Mouse (Mus musculus) spleen, postnatal 4 days (tissue): Measurements from ENCODE around the gene Cd79a.
"Not testable (repeated sequence)": the region's sequence is repeated elsewhere in the genome, so short reads cannot be mapped to it uniquely, and the experiment has no call there.

Experiments used
- DNase-seq, 2 experiments: peaks; one replicate each; pipeline ENCODE4 v3.0.0; 2022; ENCODE audit warnings: low spot score in 2 of 2

Gene Cd79a

DNA sequence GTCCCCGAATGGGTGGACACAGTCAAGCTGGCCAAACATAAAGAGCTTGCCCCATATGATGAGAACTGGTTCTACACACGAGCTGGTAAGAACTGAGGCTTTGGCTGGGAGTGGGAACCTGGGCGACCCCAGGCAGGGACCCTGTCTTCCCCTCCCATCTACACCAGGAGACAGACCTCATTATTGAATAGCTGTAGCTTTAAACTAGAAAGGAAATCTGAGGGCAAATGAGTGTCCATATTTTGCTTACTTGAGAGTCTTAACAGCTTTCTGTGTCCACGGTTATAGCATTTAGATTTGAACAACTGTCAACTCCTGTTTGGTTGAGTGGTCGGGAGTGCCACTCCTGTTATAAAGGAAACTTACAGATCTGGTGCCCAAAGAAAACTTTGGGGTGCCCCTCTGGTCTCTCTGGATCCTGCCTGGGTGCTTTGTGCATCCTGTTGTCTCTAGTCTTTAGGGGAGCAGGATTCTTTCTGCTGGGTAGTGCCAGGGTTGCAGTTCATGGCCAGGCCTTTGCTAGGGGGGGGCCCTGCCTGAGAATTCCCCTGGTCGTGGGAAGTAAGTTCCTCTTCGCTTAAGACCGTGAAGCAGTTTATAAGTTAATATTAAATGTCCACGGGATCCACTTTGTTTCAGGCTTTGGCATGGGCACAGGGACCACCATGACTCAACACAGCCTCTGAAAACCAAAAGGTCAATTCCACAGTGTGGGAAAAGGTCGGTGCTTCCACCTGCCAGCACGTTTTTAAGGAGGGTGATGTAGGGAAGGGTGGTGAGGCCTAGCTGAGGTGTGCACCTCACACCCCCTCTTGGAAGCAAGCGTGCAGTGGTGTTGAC is 11.5 kb upstream of the Cd79a start:
- DNase-seq = no peak

DNA sequence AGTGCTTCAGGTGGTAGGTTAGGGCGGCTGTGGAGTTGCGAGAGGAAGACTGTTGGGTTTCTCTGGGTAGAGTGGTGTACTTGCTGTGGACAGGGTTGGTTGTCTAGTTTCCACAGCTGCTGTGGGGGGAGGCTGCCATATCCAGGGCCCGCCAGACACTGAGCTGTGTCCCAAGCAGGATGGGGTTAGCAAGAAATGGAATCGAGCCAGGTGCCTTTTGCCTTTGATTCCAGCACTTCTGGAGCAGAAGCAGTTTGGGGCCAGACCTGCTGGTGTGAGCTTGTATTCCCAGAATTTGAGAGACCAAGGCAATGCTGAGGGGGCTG is 10.9 kb upstream of the Cd79a start:
- no peak for DNase-seq

DNA sequence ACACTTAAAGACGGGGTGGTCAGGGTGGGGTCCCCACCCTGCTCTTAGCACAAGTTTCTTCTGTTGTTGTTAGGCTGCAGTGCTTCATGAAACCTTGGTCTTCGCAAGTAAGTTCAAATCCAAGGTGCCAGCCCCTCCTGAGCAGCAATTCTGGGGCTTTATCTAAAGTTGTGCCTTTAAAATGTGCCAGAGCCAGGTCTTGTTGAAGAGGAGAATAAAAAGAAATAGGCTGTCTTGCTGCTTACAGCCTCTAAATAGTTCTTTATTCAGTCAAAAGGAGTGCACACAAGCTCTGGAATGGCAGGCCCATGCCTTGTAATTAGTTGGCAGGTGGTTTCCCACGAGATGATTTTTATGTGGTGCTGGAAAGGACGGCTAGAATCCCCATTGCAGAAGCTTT is 10.1 kb upstream of the Cd79a start:
- no peak for DNase-seq

DNA sequence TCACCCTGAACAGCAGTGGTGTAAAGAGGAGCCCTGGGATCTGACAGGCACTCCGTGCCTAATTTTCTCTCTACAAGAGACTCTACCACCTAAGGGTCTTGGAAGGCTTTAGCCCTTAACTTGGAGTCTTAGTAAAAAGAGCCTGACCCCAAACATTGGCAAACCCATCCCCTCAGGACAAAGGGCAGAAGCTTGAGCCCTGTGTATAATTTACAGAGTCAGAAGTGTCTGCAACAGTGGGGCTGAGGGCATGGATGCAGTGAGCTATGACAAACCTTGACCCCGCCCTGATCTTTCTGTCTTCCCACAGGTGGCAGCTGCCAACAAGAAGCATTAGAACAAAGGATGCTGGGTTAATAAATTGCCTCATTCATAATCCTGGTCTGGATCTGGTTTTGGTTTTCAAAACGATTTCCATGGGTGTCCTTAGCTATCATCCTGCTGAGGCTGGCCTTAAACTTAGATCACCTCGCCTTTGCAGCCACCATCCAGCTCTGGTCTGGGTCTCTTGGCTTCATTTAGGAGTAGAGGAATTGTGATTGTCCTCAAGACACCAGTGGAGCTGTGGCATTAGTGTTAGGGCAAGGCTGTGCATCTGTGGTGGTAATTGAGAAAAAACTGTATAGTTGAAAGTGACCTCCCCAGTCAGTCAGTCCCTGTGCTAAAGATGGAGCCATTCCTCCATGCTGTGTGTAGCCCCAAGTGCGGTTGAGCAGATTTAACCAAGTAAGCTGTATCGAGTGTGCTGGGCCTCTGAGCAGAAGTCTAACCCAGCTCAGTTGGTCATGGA is 7.6 kb upstream of the Cd79a start:
- DNase-seq = no peak

DNA sequence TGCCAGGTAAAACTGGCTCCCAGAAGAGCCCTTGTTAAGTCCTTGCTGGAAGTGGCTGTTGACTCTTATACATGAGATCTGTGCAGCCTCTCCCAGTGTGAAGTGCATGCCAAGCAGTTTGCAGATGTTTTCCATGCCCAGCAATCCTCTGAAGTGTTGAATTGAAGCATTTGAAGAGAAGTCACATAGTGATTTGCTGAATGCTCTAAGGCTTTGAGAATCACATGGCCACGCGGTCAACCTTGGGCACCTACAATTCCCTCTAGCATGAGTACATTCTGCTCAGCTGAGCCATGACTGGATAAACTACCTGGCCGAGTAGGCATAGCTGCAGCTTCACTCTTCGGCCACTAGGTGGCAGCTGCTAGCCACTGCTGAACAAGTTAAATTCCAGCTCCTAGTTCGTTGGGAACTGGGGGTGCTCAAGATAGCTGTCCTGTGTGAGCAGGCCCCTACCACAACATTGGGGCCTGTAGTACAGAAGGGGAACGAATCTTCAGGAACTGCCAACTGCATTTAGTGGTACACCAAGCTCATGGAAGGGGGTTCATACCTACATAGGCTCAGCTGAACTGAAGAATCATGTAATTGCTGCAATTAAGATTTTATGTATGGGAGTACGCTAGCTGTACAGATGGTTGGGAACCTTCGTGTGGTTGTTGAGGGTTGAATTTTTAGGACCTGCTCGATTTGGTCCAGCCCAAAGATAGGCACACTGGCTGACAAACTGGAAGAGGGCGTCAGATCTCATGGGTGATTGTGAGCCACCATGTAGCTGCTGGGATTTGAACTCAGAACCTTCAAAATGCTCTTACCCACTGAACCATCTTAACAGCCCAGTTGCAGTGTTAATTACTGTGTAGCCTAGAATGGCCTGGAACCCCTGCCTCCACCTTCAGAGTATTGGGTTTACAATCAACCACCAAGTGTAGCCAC is 6.6 kb upstream of the Cd79a start:
- DNase-seq = peak; percentile 74 to 86

DNA sequence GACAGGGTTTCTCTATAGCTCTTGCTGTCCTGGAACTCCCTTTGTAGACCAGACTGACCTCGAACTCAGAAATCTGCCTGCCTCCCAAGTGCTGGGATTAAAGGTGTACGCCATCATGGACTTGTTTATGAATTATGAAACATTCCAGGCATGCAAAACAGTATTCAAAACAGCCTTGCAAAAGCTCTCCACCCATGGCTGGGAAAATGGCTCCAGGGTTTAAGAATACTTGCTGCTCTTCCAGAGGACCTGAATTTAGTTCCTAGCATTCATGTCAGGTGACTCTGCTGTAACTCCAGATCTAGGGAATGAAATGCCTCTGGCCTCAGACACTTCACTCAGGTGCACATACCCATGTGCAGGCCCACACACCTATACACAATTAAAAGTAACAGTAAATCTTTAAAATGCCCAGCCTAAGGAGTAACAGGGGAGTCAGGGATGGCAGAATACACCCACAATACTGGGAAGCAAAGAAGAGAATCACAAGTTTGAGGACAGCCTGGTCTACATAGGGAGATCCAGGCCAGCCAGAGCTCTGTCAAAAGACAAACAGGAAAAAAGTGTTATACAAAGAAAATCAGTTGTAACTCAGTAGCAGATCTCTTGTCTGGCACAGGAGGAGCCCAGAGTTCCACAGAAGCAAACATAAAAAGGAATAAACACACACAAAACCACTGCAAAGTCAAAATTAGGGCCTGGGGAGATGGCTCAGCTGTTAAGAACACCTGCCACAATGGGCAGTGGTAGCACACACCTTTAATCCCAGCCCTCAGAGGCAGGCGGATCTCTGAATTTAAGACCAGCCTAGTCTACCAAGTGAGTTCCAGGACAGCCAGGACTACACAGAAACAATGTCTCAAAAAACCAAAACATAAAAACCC is 5.7 kb upstream of the Cd79a start:
- no peak for DNase-seq

DNA sequence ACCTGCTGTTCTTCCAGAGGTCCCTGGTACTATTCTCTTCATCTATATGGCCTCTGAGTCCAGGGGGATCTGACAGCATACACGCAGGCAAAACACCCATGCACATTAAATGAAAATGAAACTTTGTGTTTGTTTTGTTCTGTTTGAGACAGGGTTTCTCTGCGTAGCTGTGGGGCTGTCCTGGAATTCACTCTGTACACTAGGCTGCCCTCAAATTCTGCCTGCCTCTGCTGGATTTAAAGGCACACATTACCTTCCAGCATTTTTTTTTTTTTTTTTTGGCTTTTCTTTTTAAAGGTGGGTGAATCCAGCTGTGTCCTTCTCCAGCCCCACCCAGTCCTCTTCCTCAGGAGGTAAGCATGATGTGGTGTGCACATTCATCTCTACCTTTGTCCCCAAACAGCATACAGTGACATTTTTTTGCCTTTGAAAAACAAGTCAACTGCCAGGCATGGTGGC is 5.0 kb upstream of the Cd79a start:
- DNase-seq = no peak

DNA sequence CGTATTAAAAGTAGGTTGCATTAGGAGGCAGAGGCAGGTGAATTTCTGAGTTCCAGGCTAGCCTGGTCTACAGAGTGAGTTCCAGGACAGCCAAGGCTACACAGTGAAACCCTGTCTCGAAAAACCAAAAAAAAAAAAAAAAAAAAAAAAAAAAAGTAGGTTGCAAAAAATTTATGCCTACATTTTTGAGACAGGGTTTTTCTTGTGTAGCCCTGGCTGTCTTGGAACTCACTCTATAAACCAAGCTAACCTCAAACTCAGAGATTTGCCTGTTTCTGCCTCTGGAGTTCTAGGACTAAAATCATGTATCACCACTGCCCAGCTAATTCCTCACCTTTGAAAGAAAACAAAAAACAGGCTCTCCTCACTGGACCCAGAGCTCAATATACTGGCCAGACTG is 1.4 kb upstream of the Cd79a start:
- not testable (repeated sequence) for DNase-seq

DNA sequence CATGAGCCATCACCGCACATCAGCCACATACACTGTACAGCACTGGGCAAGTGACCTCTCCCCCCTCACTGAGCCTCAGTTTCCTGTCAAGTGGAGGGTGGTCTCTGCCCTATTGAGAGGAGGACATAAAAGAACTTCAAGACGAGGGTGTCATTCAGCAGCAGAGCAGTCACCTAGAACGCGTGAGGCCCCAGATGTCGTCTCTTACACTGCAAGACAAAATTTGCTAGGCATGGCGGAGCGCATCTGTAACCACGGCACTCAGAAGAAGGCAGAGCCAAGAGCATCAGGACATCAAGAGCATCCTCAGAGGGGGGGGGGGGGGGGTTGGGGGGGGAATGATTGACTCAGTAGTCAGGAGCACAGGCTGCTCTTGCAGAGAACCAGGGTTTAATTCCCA is 912 bp upstream of the Cd79a start:
- peak in 1 of 2 experiments; percentile 41 for DNase-seq

DNA sequence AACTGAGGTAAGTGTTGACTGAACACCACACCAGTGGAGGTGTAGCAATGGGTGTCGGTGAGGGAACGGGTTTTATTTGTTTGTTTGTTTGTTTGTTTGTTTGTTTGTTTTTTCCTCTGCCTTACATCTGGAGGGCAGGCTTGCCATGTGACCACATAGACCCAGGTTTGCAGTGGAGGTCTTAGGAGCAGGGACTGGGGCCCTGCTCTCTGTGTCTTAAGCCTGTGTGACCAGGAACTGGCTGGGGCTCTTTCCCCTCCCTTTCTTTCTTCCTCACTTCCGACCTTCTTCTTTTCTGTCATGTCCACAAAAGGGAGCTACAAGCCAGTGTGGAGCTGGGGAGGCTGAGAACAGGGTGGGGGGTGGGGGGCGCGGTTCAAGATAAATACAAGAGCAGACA is 778 bp downstream of the Cd79a start:
- DNase-seq = no peak

DNA sequence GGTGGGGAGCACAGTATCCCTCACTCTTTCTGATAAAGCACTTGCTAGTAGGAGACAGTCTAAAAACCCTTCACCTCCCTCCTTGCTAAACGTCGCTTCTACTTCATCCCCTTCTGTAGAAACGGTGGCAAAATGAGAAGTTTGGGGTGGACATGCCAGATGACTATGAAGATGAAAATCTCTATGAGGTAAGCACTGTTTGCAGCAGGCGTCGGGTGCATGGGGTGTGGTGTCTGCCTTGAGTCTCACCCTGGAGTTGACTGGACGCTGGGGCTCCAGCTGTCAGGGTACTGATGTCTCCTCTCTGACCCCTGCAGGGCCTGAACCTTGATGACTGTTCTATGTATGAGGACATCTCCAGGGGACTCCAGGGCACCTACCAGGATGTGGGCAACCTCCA is 3.9 kb downstream of the Cd79a start:
- DNase-seq = peak in 1 of 2 experiments; percentile 69

DNA sequence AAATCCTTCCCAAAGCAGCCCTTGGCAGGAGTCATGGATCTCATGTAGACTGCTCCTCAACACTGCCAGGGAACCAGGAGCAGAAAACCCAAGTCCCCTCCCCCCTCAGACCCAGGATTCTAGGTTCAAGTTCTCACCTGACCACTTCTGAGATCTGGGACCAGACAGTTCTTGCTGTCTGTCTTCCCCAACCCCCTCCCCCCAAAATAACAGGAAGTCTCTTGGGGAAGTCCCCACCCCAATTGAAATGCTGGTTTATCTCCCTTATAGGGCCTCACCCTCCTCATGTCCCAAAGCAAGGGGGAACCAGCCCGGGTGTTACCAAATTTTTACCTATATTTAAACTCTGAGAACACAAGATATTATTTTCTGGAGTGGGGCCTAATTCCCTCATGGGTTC is 4.7 kb downstream of the Cd79a start:
- peak in 1 of 2 experiments; percentile 68 for DNase-seq

DNA sequence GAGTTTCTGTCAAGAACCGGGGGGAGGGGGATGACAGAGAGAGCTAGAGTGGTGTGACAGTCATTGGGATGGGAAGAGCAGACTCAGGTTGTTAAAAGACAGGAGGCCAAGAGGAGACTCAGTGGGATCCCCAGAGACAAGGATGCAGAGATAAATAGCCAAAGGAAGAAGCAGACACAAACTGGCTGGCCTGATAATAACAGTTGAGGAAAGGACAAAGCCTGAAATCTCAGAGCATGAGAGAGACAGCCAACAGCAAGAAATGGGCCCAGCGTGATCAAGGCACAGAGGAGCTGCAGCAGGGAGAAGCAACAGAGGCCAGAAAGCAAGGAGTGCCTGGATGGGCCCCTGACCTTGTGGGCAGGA is 5.1 kb downstream of the Cd79a start:
- DNase-seq = no peak

DNA sequence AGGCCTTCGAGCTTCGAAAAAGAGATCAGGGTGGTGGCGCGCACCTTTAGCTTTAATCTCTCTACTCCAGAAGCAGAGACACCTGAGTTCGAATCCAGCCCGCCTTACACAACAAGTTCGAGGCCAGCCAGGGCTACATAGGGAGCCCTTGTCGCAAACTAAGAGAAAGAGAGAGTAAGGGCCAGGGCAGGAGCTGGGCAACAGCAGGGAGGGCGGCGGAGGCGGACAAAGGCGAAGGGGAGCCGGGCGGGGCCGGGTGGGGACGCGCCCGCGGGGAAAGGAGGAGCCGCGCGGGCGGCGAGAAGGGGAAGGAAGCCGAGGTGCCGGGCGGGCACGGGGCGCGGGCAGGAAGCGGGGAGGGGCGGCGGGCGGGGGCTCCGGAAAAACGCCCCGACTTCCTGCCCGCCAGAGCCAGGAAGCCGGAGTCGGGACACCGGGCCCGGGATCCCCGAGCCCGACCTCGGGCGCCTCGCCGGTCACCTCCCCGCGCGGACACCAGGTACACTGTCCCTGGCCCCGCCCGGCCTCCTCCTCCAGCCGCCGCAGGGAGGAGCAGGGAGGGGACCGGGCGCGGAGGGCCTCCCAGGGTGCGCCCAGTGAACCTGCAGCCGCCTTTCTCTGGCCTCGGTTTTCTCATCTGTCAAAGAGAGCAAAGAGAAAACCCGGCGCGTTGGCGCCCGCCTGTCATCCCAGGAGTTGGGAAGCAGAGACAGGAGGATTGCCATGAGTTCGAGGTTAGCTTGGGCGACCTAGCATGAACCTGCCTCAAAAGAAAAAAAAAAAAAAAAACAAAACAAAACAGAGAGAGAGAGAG is 5.7 kb downstream of the Cd79a start, which contains the start of gene Arhgef1:
Gene Arhgef1 (plus strand): TSS at position 283 of the 814 bp plus-strand sequence.
- DNase-seq = peak; percentile 82 to 91

DNA sequence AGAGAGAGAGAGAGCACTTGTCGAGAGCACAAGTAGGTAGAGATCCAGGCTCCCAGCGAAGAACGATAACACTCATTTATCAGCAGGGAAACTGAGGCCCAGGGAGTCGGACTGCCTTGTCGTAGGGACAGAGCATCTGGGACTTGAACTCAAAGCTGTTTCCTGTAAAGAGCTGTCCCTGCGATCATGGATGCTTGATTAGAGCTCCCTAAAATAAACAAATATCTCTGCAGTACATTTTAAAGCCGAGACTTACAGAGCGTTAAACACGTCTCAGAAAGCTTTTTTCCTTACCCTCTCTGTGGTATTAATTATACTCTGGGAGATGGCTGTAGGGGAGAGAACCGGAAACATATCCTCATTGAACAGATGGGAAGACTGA is 6.3 kb downstream of the Cd79a start:
- DNase-seq = no peak

DNA sequence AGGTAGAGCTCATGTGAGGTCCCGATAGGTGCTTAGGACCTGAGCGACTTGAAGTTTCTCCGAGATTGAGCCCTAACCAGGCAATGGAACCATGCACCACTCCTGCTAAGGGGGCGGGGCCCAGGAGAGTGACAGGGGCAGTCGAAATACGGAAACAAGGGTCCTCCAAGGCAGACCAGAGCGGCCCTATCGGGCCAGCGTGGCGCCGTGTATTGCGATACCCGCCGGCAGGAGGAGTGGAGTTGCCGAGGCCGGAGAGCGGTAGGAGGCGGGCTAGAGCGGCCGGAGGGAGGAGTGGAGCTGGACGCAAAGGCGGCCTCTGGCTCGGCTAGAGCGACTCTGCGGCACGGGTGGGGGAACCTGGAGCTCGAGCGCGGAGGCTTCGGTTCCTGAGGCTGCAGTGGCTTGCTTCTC is 6.9 kb downstream of the Cd79a start:
- DNase-seq = peak; percentile 98

DNA sequence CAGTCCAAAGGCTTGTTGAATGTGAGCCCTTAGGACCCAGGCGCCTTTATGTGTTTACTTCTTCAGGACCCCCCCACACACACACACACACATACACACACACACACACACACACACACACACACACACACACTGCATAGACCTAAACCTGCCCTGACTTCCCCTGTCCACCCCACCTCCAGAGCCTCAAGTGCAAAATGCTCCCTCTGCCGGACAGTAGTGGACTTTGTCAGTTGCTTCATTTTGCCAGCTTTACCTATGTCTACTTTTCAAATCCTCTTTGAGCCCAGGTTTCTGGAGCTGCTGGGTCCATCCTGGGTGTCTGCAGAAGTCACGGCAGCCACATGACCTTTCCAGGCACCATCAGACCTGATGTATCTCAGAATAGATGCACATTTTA is 7.8 kb downstream of the Cd79a start:
- DNase-seq = peak; percentile 78 to 88

DNA sequence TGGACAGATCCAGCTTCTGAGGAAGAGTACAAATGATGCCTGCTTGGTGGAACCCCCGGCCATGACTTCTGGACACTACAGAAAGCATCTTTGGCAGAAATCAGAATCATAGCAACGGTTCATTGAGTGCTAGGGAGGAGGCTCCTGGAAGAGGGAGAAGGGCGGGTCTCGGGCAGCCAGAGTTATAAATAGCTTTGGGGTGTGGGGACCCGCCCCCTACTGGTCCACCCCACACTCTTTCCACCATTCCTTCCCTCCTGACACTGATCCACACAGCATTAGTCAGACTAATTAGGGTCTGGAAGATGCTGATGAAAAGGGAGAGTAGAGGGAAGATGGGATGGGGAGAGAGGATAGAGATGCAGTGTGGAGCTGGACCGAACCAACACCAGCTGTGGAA is 9.4 kb downstream of the Cd79a start:
- no peak for DNase-seq

DNA sequence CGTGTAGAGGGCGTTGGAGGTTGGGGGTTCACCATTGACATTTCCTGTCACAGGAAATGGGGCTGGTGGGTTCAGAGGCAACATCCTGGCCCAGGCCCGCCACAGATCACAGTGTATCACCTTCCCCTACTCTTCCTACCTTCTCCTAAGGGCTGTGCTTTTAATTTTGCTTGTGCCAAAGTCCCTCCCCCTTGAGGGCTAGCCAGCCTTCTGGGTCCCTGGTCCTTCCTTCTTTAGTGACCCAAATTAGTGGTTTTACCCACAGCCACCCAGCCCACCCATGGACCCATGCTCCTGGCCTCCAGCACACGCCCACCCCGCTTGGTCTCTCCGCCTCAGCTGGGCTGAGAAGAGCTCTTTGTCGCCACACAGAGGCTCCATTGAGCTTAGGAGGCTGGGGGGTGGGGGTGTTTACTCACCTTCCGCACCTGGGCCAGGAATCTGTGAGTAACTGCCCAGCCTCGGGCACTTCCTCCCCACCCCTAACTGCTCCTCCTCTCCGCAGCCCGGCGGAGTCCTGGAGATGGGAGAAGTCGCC is 10.1 kb downstream of the Cd79a start:
- DNase-seq = peak in 1 of 2 experiments; percentile 42

DNA sequence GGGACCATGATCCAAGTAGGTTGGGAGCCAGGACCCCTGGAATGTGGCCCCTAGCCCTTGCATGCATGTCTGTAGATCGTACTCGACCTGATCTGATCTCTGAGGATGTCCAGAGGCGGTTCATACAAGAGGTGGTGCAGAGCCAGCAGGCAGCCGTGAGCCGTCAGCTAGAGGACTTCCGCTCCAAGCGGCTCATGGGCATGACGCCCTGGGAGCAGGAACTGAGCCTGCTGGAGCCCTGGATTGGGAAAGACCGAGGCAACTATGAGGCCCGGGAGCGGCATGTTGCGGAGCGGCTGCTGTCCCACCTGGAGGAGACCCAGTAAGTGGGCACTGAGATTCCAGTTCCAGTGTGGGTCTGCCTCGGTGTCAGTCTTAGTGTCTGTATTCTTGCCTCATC is 15.3 kb downstream of the Cd79a start:
- DNase-seq = no peak
